Mouse (Mus musculus): ENCODE data around the gene Ncf4.

DNA sequence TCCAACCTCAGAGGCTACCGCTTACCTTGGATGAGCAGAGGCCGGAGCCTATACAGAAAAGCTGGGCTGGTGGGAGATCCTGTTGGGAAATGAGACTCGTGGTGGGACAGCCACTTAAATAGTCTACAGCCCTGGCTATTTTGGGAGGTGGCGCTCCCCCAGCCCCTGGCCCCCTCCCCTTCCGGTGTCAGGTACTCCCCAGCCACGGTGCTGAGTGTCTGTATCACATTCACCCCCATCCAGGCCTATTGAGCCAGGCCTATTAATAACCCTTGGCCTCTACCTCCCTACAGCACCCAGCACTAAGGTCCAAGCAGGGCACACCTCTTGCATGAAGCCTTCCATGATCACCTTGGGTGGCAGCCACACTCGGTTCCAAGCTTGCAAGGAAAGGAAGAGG, 38.3 kb upstream of the Ncf4 start, which contains the start of gene Pvalb:
- TF ChIP-seq GATA1 (IDR thresholded peaks at IDR 0.05; ENCODE audit: borderline replicate concordance, low read length): no peak
- TF ChIP-seq FLI1 (IDR thresholded peaks at IDR 0.05; ENCODE audit: low read length): no peak

All from megakaryocyte, embryonic 14.5 days (primary cell).